Mouse (Mus musculus): ENCODE results near the gene Ndst4. TPM values are rescaled to one million over a fixed set of nuclear protein-coding genes. Genes with fewer than 3 reads are reported as not detected.

The Ndst4 gene
- 0.76 and 0.81 TPM in 2 replicates for polyA plus RNA-seq (2014; fragmentation: Nextera tagmentation; extraction: Ambion mirVana)

GRCm38 (mm10) chr3:125403601-125404396, at the start of gene Ndst4:
TSS of gene Ndst4 (plus strand) at chr3:125404076.
- Histone ChIP-seq H3K27ac (ENCODE audit: low read depth, low read length) (peak within 1 kb of the TSS; percentile 50; the same call in 1 of the 2 replicates), H3K9ac (ENCODE audit: low read length) (no peak within 1 kb of the TSS; the same call in 1 of the 2 replicates), H3K4me1 (replicated peaks; ENCODE audit: control insufficient read depth, insufficient read depth, low read length) (0 out of 2 replicates have a peak, but pooled peaks cover 2% of the 10 kb centered on the region), H3K4me2 (ENCODE audit: low read depth, low read length, severe bottlenecking) (peak within 1 kb of the TSS; percentile 46), H3K27me3 (ENCODE audit: control insufficient read depth, insufficient read depth, low read length) (no peaks in the 10 kb centered on the region), H3K36me3 (ENCODE audit: control insufficient read depth, insufficient read depth, low read length) (no peaks in the 10 kb centered on the region), H3K9me3 (ENCODE audit: control insufficient read depth, low read length) (no peaks in the 10 kb centered on the region), H3K4me3 (ENCODE audit: low read depth, low read length) (peak within 1 kb of the TSS; percentile 24)
- 11% methylated on average over 14 of the region's 14 CpGs for WGBS
- ATAC-seq (replicated peaks; ENCODE audit: low FRiP score) (peak; percentile 96), DNase-seq (ENCODE audit: low spot score) (peak; percentile 75)

- H3K36me3 ChIP-seq (ENCODE audit: control insufficient read depth, insufficient read depth, low read length): no peaks in the 10 kb centered on the region
- no peak overlapping the region for H3K9ac ChIP-seq (ENCODE audit: low read length)
- no peak for DNase-seq (ENCODE audit: low spot score)
- no peak overlapping the region for H3K4me3 ChIP-seq (ENCODE audit: low read depth, low read length)
- H3K27me3 ChIP-seq (ENCODE audit: control insufficient read depth, insufficient read depth, low read length): no peaks in the 10 kb centered on the region
- H3K4me1 ChIP-seq (replicated peaks; ENCODE audit: control insufficient read depth, insufficient read depth, low read length): no peaks in the 10 kb centered on the region
- no peaks in the 10 kb centered on the region for H3K9me3 ChIP-seq (ENCODE audit: control insufficient read depth, low read length)
- no peak for ATAC-seq (replicated peaks; ENCODE audit: low FRiP score)
- H3K27ac ChIP-seq (ENCODE audit: low read depth, low read length): no peak overlapping the region
- WGBS: 91% methylated on average over 3 of the region's 3 CpGs
- no peak overlapping the region for H3K4me2 ChIP-seq (ENCODE audit: low read depth, low read length, severe bottlenecking)
These were observed 6.4 kb upstream of the Ndst4 start for GRCm38 (mm10) chr3:125397443-125397842.

- no peak for ATAC-seq (replicated peaks; ENCODE audit: low FRiP score)
- H3K4me3 ChIP-seq (ENCODE audit: low read depth, low read length): no peak overlapping the region
- 0 out of 2 replicates have a peak, but pooled peaks cover 2% of the 10 kb centered on the region for H3K4me1 ChIP-seq (replicated peaks; ENCODE audit: control insufficient read depth, insufficient read depth, low read length)
- no peaks in the 10 kb centered on the region for H3K27me3 ChIP-seq (ENCODE audit: control insufficient read depth, insufficient read depth, low read length)
- 87% methylated on average over 2 of the region's 2 CpGs for WGBS
- H3K9ac ChIP-seq (ENCODE audit: low read length): no peak overlapping the region
- no peaks in the 10 kb centered on the region for H3K9me3 ChIP-seq (ENCODE audit: control insufficient read depth, low read length)
- DNase-seq (ENCODE audit: low spot score): no peak
- no peak overlapping the region for H3K27ac ChIP-seq (ENCODE audit: low read depth, low read length)
- no peaks in the 10 kb centered on the region for H3K36me3 ChIP-seq (ENCODE audit: control insufficient read depth, insufficient read depth, low read length)
- no peak overlapping the region for H3K4me2 ChIP-seq (ENCODE audit: low read depth, low read length, severe bottlenecking)
These were observed 2.6 kb downstream of the Ndst4 start for GRCm38 (mm10) chr3:125406456-125406855.

GRCm38 (mm10) chr3:125406991-125407390, 3.1 kb downstream of the Ndst4 start:
- ATAC-seq (replicated peaks; ENCODE audit: low FRiP score) (no peak), DNase-seq (ENCODE audit: low spot score) (no peak)
- H3K9ac ChIP-seq (ENCODE audit: low read length): no peak overlapping the region
- WGBS: 84% methylated on average over 3 of the region's 3 CpGs
- H3K27me3 ChIP-seq (ENCODE audit: control insufficient read depth, insufficient read depth, low read length): no peaks in the 10 kb centered on the region
- 0 out of 2 replicates have a peak, but pooled peaks cover 2% of the 10 kb centered on the region for H3K4me1 ChIP-seq (replicated peaks; ENCODE audit: control insufficient read depth, insufficient read depth, low read length)
- no peak overlapping the region for H3K27ac ChIP-seq (ENCODE audit: low read depth, low read length)
- H3K9me3 ChIP-seq (ENCODE audit: control insufficient read depth, low read length): no peaks in the 10 kb centered on the region
- no peak overlapping the region for H3K4me2 ChIP-seq (ENCODE audit: low read depth, low read length, severe bottlenecking)
- H3K36me3 ChIP-seq (ENCODE audit: control insufficient read depth, insufficient read depth, low read length): no peaks in the 10 kb centered on the region
- no peak overlapping the region for H3K4me3 ChIP-seq (ENCODE audit: low read depth, low read length)

- Histone ChIP-seq H3K36me3 (ENCODE audit: control insufficient read depth, insufficient read depth, low read length) (no peaks in the 10 kb centered on the region), H3K4me2 (ENCODE audit: low read depth, low read length, severe bottlenecking) (no peak overlapping the region), H3K4me1 (replicated peaks; ENCODE audit: control insufficient read depth, insufficient read depth, low read length) (no peaks in the 10 kb centered on the region), H3K27ac (ENCODE audit: low read depth, low read length) (no peak overlapping the region), H3K4me3 (ENCODE audit: low read depth, low read length) (no peak overlapping the region), H3K9ac (ENCODE audit: low read length) (no peak overlapping the region), H3K27me3 (ENCODE audit: control insufficient read depth, insufficient read depth, low read length) (no peaks in the 10 kb centered on the region), H3K9me3 (ENCODE audit: control insufficient read depth, low read length) (no peaks in the 10 kb centered on the region)
- WGBS: 46% methylated on average over 6 of the region's 6 CpGs
- ATAC-seq (replicated peaks; ENCODE audit: low FRiP score) (no peak), DNase-seq (ENCODE audit: low spot score) (no peak)
These were observed 63.2 kb downstream of the Ndst4 start for GRCm38 (mm10) chr3:125466894-125467652.

GRCm38 (mm10) chr3:125510102-125510501, 106.2 kb downstream of the Ndst4 start:
- Histone ChIP-seq H3K4me2 (ENCODE audit: low read depth, low read length, severe bottlenecking) (no peak overlapping the region), H3K9me3 (ENCODE audit: control insufficient read depth, low read length) (no peaks in the 10 kb centered on the region), H3K4me3 (ENCODE audit: low read depth, low read length) (no peak overlapping the region), H3K27ac (ENCODE audit: low read depth, low read length) (no peak overlapping the region), H3K9ac (ENCODE audit: low read length) (no peak overlapping the region), H3K36me3 (ENCODE audit: control insufficient read depth, insufficient read depth, low read length) (no peaks in the 10 kb centered on the region), H3K4me1 (replicated peaks; ENCODE audit: control insufficient read depth, insufficient read depth, low read length) (no peaks in the 10 kb centered on the region), H3K27me3 (ENCODE audit: control insufficient read depth, insufficient read depth, low read length) (no peaks in the 10 kb centered on the region)
- no peak for ATAC-seq (replicated peaks; ENCODE audit: low FRiP score)
- no peak for DNase-seq (ENCODE audit: low spot score)
- WGBS: 86% methylated on average over 5 of the region's 5 CpGs

GRCm38 (mm10) chr3:125533371-125533770, 129.5 kb downstream of the Ndst4 start:
- H3K27me3 ChIP-seq (ENCODE audit: control insufficient read depth, insufficient read depth, low read length): no peaks in the 10 kb centered on the region
- 60% methylated on average over 8 of the region's 8 CpGs for WGBS
- no peaks in the 10 kb centered on the region for H3K36me3 ChIP-seq (ENCODE audit: control insufficient read depth, insufficient read depth, low read length)
- H3K4me3 ChIP-seq (ENCODE audit: low read depth, low read length): no peak overlapping the region
- no peak overlapping the region for H3K27ac ChIP-seq (ENCODE audit: low read depth, low read length)
- no peak overlapping the region for H3K4me2 ChIP-seq (ENCODE audit: low read depth, low read length, severe bottlenecking)
- DNase-seq (ENCODE audit: low spot score) (no peak), ATAC-seq (replicated peaks; ENCODE audit: low FRiP score) (peak; percentile 66; the same call in 1 of the 2 replicates)
- no peaks in the 10 kb centered on the region for H3K4me1 ChIP-seq (replicated peaks; ENCODE audit: control insufficient read depth, insufficient read depth, low read length)
- no peak overlapping the region for H3K9ac ChIP-seq (ENCODE audit: low read length)
- H3K9me3 ChIP-seq (ENCODE audit: control insufficient read depth, low read length): no peaks in the 10 kb centered on the region

GRCm38 (mm10) chr3:125570602-125571001, 166.7 kb downstream of the Ndst4 start:
- no peaks in the 10 kb centered on the region for H3K4me1 ChIP-seq (replicated peaks; ENCODE audit: control insufficient read depth, insufficient read depth, low read length)
- H3K36me3 ChIP-seq (ENCODE audit: control insufficient read depth, insufficient read depth, low read length): no peaks in the 10 kb centered on the region
- no peak overlapping the region for H3K4me3 ChIP-seq (ENCODE audit: low read depth, low read length)
- no peaks in the 10 kb centered on the region for H3K9me3 ChIP-seq (ENCODE audit: control insufficient read depth, low read length)
- H3K27ac ChIP-seq (ENCODE audit: low read depth, low read length): no peak overlapping the region
- no peak overlapping the region for H3K9ac ChIP-seq (ENCODE audit: low read length)
- no peaks in the 10 kb centered on the region for H3K27me3 ChIP-seq (ENCODE audit: control insufficient read depth, insufficient read depth, low read length)
- 94% methylated on average over 2 of the region's 2 CpGs for WGBS
- no peak for ATAC-seq (replicated peaks; ENCODE audit: low FRiP score)
- no peak overlapping the region for H3K4me2 ChIP-seq (ENCODE audit: low read depth, low read length, severe bottlenecking)
- no peak for DNase-seq (ENCODE audit: low spot score)
